Mouse (Mus musculus): ENCODE results near the gene Pacrg. TPM values are rescaled to one million over a fixed set of nuclear protein-coding genes. Genes with fewer than 3 reads are reported as not detected.

Pacrg gene
- polyA plus RNA-seq, 1 experiment from 2014 or later: 0.89 TPM

DNA sequence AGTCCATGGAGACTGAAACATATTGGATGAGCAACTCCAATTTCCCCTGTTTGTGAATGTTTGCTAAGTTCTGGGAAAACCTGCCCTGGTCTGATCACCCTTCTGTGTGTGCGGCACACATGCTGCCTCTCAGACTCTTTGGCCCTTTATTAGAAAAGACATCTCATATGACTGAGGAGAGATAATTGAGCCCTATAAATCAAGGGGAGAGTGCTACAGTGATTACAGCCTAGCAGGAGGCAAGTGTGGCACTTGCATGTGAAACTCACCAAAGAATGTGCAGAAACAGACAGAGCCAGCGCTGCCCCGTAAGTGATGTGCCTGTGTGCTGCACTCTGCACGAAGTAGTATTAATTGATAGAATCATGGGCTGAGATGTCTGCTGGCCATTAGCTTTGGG lies 383.7 kb downstream of the Pacrg start:
- Histone ChIP-seq H3K9ac (ENCODE audit: low read length) (no peak overlapping the region), H3K4me1 (replicated peaks; ENCODE audit: control insufficient read depth, insufficient read depth) (no peaks in the 10 kb centered on the region), H3K4me3 (ENCODE audit: low read depth, low read length) (no peak overlapping the region), H3K4me2 (replicated peaks; ENCODE audit: low read depth) (no peak overlapping the region), H3K27ac (replicated peaks) (no peak overlapping the region), H3K9me3 (ENCODE audit: control insufficient read depth, low read length) (no peaks in the 10 kb centered on the region), H3K27me3 (ENCODE audit: control insufficient read depth, insufficient read depth, low read length) (no peaks in the 10 kb centered on the region), H3K36me3 (ENCODE audit: control insufficient read depth, insufficient read depth, low read length) (no peaks in the 10 kb centered on the region)
- no peak for ATAC-seq (ENCODE audit: low FRiP score, low TSS enrichment)
- WGBS: 86% methylated on average over 4 of the region's 4 CpGs
- no peak for DNase-seq (ENCODE audit: low spot score)
- TF ChIP-seq EP300 (optimal IDR thresholded peaks at IDR 0.05) (no peak), CTCF (IDR thresholded peaks at IDR 0.05; ENCODE audit: low read depth) (no peak)

DNA sequence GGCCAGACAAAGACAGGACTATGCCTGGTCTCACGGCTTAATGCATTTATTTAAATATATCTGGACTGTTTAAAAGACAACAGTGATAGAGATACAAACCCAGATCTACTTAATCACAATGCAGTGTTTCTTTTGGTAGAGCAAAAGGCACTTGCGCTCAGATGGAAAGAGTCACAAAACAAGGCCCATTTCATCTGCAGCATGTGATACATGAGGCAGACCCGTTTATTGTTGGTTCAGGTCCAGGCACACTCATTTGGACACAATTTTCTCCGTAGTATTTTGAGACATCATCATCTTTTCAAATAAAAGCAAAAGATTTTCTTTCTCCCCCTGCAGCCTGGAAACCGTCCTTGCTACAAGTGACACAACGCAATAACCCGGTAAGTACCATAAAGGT lies 384.1 kb downstream of the Pacrg start:
- no peaks in the 10 kb centered on the region for H3K27me3 ChIP-seq (ENCODE audit: control insufficient read depth, insufficient read depth, low read length)
- ATAC-seq (ENCODE audit: low FRiP score, low TSS enrichment) (no peak), DNase-seq (ENCODE audit: low spot score) (no peak)
- no peak overlapping the region for H3K27ac ChIP-seq (replicated peaks)
- no peaks in the 10 kb centered on the region for H3K9me3 ChIP-seq (ENCODE audit: control insufficient read depth, low read length)
- H3K4me1 ChIP-seq (replicated peaks; ENCODE audit: control insufficient read depth, insufficient read depth): no peaks in the 10 kb centered on the region
- 76% methylated on average over 7 of the region's 7 CpGs for WGBS
- no peak overlapping the region for H3K4me3 ChIP-seq (ENCODE audit: low read depth, low read length)
- H3K9ac ChIP-seq (ENCODE audit: low read length): no peak overlapping the region
- no peak overlapping the region for H3K4me2 ChIP-seq (replicated peaks; ENCODE audit: low read depth)
- TF ChIP-seq CTCF (IDR thresholded peaks at IDR 0.05; ENCODE audit: low read depth) (no peak), EP300 (optimal IDR thresholded peaks at IDR 0.05) (no peak)
- H3K36me3 ChIP-seq (ENCODE audit: control insufficient read depth, insufficient read depth, low read length): no peaks in the 10 kb centered on the region

GRCm38 (mm10) chr17:10454406-10454805 lies 385.7 kb downstream of the Pacrg start:
- DNase-seq (ENCODE audit: low spot score): no peak
- H3K9me3 ChIP-seq (ENCODE audit: control insufficient read depth, low read length): no peaks in the 10 kb centered on the region
- H3K4me3 ChIP-seq (ENCODE audit: low read depth, low read length): no peak overlapping the region
- WGBS: 86% methylated on average over 8 of the region's 8 CpGs
- ATAC-seq (ENCODE audit: low FRiP score, low TSS enrichment): no peak
- H3K27me3 ChIP-seq (ENCODE audit: control insufficient read depth, insufficient read depth, low read length): no peaks in the 10 kb centered on the region
- H3K9ac ChIP-seq (ENCODE audit: low read length): no peak overlapping the region
- no peak overlapping the region for H3K27ac ChIP-seq (replicated peaks)
- no peak overlapping the region for H3K4me2 ChIP-seq (replicated peaks; ENCODE audit: low read depth)
- TF ChIP-seq CTCF (IDR thresholded peaks at IDR 0.05; ENCODE audit: low read depth): no peak
- TF ChIP-seq EP300 (optimal IDR thresholded peaks at IDR 0.05): no peak
- H3K4me1 ChIP-seq (replicated peaks; ENCODE audit: control insufficient read depth, insufficient read depth): no peaks in the 10 kb centered on the region
- no peaks in the 10 kb centered on the region for H3K36me3 ChIP-seq (ENCODE audit: control insufficient read depth, insufficient read depth, low read length)

GRCm38 (mm10) chr17:10452801-10453200 lies 387.3 kb downstream of the Pacrg start:
- no peak overlapping the region for H3K4me3 ChIP-seq (ENCODE audit: low read depth, low read length)
- no peak overlapping the region for H3K4me2 ChIP-seq (replicated peaks; ENCODE audit: low read depth)
- H3K4me1 ChIP-seq (replicated peaks; ENCODE audit: control insufficient read depth, insufficient read depth): no peaks in the 10 kb centered on the region
- DNase-seq (ENCODE audit: low spot score): no peak
- H3K9ac ChIP-seq (ENCODE audit: low read length): no peak overlapping the region
- H3K27me3 ChIP-seq (ENCODE audit: control insufficient read depth, insufficient read depth, low read length): no peaks in the 10 kb centered on the region
- H3K9me3 ChIP-seq (ENCODE audit: control insufficient read depth, low read length): no peaks in the 10 kb centered on the region
- no peak overlapping the region for H3K27ac ChIP-seq (replicated peaks)
- WGBS: 93% methylated on average over 3 of the region's 3 CpGs
- H3K36me3 ChIP-seq (ENCODE audit: control insufficient read depth, insufficient read depth, low read length): no peaks in the 10 kb centered on the region
- ATAC-seq (ENCODE audit: low FRiP score, low TSS enrichment): no peak
- TF ChIP-seq CTCF (IDR thresholded peaks at IDR 0.05; ENCODE audit: low read depth) (no peak), EP300 (optimal IDR thresholded peaks at IDR 0.05) (no peak)

- WGBS: 79% methylated on average over 10 of the region's 10 CpGs
- Histone ChIP-seq H3K27ac (replicated peaks) (no peak overlapping the region), H3K9ac (ENCODE audit: low read length) (no peak overlapping the region), H3K36me3 (ENCODE audit: control insufficient read depth, insufficient read depth, low read length) (no peaks in the 10 kb centered on the region), H3K27me3 (ENCODE audit: control insufficient read depth, insufficient read depth, low read length) (no peaks in the 10 kb centered on the region), H3K4me3 (ENCODE audit: low read depth, low read length) (no peak overlapping the region), H3K9me3 (ENCODE audit: control insufficient read depth, low read length) (no peaks in the 10 kb centered on the region), H3K4me2 (replicated peaks; ENCODE audit: low read depth) (no peak overlapping the region), H3K4me1 (replicated peaks; ENCODE audit: control insufficient read depth, insufficient read depth) (no peaks in the 10 kb centered on the region)
- ATAC-seq (ENCODE audit: low FRiP score, low TSS enrichment) (no peak), DNase-seq (ENCODE audit: low spot score) (no peak)
- TF ChIP-seq EP300 (optimal IDR thresholded peaks at IDR 0.05) (no peak), CTCF (IDR thresholded peaks at IDR 0.05; ENCODE audit: low read depth) (no peak)
Observed at GRCm38 (mm10) chr17:10451306-10452077, 388.6 kb downstream of the Pacrg start.

- Histone ChIP-seq H3K4me3 (ENCODE audit: low read depth, low read length) (no peak overlapping the region), H3K4me2 (replicated peaks; ENCODE audit: low read depth) (no peak overlapping the region), H3K9ac (ENCODE audit: low read length) (no peak overlapping the region), H3K9me3 (ENCODE audit: control insufficient read depth, low read length) (no peaks in the 10 kb centered on the region), H3K36me3 (ENCODE audit: control insufficient read depth, insufficient read depth, low read length) (no peaks in the 10 kb centered on the region), H3K27me3 (ENCODE audit: control insufficient read depth, insufficient read depth, low read length) (no peaks in the 10 kb centered on the region), H3K27ac (replicated peaks) (no peak overlapping the region), H3K4me1 (replicated peaks; ENCODE audit: control insufficient read depth, insufficient read depth) (no peaks in the 10 kb centered on the region)
- WGBS: 73% methylated on average over 14 of the region's 14 CpGs
- no peak for TF ChIP-seq CTCF (IDR thresholded peaks at IDR 0.05; ENCODE audit: low read depth)
- no peak for TF ChIP-seq EP300 (optimal IDR thresholded peaks at IDR 0.05)
- DNase-seq (ENCODE audit: low spot score): no peak
- ATAC-seq (ENCODE audit: low FRiP score, low TSS enrichment): no peak
Observed at GRCm38 (mm10) chr17:10449800-10450299, 390.3 kb downstream of the Pacrg start.

All from stomach, postnatal 0 days (tissue).